Mouse (Mus musculus): ENCODE measurements around the gene Ptprg.
"Not testable (repeated sequence)": the region's sequence is repeated elsewhere in the genome, so short reads cannot be mapped to it uniquely, and the experiment has no call there.

The Ptprg gene

DNA sequence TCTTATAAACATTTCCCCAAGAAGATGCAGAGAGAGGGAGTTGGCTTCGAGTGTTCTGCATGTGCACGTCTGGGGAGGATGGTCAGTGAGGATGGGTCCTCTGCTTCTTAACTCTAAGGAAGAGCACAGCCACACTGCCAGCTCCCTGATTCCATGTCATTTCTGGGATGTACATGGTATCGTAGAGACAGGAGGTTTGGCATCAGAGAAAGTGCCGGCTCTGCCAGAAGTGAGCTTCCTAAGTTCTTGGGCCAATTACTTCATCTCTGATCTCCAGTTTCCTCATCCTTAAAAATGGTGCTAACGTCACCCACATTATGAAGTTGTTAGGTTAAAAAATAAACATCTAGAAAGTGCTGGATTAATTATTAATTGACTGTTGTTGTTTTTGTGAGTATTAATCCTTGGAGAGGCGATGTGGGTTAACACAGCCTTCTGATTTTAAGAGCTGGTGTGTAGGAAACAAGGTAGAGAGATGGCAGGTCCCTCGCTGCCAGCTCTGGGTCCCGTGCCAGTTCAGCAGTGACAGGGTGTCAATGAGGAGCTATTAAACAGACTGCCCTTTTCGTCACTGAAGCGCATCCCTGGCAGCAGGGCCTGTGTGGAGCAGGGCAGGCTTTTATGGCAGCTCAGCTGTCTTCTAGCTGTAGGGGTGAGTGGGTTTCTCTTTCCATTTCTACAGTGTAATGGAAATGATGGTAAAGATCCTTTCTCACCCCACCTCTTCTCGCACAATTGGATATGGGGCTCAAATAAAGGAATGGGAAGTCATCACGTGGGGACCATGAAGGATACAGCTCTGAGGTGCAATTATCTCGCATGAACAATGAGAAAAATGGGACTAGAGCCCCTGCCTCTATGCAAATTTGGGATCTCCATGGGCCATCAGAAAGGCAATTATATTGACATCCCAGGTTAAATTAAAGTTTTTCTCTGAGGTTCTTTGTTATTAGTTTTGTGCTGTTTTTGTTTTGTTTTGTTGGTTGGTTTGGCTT, 646.9 kb downstream of the Ptprg start:
- no peak for DNase-seq (ENCODE audit: low spot score in 2 of 2)

DNA sequence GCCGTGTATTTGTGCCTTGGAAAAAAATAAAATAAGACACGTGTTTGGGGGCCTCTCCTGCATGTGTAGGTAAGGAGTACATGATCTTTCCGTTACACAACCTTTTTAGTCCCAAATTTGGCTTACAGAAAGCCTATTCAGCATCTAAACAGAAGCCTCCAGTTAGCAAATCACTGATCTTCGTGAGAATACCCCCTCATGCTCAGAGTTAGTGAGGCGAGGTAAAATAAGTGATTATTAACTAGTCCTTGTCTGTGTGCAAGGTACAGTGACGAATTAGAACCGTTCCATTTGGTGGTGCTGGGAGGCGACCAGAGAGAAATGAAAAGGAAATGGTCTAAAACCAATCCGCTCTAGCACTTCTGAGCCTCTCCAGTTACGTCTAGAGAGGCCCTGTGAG, 648.9 kb downstream of the Ptprg start:
- DNase-seq (ENCODE audit: low spot score in 2 of 2), result no peak

DNA sequence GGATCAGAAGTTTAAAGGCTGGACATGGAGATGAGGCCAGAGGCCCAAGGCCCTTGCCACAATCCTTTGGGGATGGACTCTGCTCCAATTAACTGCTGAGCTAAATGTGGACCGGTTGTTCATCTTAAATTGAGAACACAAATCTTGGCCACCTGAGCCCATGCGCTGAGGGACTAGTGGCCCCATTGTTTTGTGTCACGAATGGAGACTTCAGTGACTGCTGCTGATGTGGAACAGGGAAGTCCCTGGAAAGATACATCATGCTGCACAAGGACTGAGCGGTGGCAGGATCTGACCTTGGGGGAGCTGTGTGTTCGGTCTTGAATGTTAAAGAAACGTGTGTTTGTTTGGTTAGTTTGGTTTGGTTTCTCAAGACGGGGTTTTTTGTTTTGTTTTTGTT, 649.7 kb downstream of the Ptprg start:
- DNase-seq (ENCODE audit: low spot score in 2 of 2), result no peak

- DNase-seq (ENCODE audit: low spot score in 2 of 2), result peak; percentile 33 to 48
Observed at GRCm38 (mm10) chr14:12206138-12206537, 652.8 kb downstream of the Ptprg start.

DNA sequence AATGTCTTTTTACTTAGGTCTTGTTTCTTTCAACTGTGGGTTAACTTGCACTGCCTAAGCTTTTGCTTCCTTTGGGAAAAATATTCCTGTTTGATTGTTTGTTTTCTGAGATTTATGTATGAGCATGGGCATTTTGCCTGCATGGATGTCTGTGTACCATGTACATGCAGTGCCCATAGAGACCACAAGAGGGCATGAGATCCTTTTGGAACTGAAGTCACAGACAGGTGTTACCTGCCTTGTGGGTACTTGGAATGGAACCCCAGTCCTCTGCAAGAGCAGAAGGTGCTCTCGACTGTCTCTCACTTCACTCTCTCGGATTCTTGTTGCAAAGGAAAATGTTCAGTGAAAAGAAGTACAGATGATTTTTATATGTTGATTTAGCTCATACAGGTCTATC, 655.2 kb downstream of the Ptprg start:
- DNase-seq (ENCODE audit: low spot score in 2 of 2), result no peak

- DNase-seq (ENCODE audit: low spot score in 2 of 2), result no peak
Observed at GRCm38 (mm10) chr14:12218544-12219150, 665.3 kb downstream of the Ptprg start.

GRCm38 (mm10) chr14:12219877-12220276, 666.5 kb downstream of the Ptprg start:
- DNase-seq (ENCODE audit: low spot score in 2 of 2), result no peak

DNA sequence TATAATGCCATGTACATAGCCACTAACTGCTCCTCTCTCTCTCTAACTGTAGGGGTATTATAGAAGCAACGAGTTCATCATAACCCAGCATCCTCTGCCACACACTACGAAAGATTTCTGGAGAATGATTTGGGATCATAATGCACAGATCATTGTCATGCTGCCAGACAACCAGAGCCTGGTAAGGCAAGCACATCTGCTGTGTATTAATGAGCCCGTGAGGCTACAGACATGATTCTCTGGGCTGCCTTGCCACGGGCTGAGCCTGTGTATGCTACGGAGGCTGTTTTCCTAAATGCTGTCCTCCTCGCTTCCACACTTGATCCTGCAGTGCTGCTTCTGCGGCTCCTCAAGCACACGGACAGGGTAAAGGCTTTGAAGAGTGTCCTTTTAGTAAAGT, 667.2 kb downstream of the Ptprg start:
- no peak for DNase-seq (ENCODE audit: low spot score in 2 of 2)

GRCm38 (mm10) chr14:12221571-12221970, 668.2 kb downstream of the Ptprg start:
- DNase-seq (ENCODE audit: low spot score in 2 of 2), result no peak

- no peak for DNase-seq (ENCODE audit: low spot score in 2 of 2)
Observed at GRCm38 (mm10) chr14:12243726-12244125, 690.4 kb downstream of the Ptprg start.

DNA sequence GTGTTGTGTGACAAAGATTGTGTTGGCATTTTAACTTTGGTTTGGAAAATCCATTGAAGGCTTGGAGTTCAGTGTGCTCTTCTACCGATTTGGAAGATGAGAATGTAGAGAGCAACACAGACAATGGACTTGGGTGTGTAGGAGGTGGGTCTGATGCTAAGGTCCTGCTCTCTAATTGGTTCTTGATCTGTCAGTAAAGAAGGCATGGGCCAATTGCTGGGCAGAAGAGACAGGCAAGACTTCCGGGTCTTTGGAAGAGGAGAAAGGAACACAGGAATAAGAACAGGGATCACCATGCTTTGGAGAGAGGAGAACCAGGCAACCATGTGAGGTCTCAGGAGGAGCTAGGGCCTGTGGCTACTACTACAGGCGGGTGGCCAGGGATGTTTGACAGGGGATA, 722.7 kb downstream of the Ptprg start:
- no peak for DNase-seq (ENCODE audit: low spot score in 2 of 2)

- DNase-seq (ENCODE audit: low spot score in 2 of 2), result no peak
Observed at GRCm38 (mm10) chr14:12283641-12284040, 730.3 kb downstream of the Ptprg start, which contains the start of gene Gm49355. Gene Gm49355 (plus strand): TSS chr14:12283976.

DNA sequence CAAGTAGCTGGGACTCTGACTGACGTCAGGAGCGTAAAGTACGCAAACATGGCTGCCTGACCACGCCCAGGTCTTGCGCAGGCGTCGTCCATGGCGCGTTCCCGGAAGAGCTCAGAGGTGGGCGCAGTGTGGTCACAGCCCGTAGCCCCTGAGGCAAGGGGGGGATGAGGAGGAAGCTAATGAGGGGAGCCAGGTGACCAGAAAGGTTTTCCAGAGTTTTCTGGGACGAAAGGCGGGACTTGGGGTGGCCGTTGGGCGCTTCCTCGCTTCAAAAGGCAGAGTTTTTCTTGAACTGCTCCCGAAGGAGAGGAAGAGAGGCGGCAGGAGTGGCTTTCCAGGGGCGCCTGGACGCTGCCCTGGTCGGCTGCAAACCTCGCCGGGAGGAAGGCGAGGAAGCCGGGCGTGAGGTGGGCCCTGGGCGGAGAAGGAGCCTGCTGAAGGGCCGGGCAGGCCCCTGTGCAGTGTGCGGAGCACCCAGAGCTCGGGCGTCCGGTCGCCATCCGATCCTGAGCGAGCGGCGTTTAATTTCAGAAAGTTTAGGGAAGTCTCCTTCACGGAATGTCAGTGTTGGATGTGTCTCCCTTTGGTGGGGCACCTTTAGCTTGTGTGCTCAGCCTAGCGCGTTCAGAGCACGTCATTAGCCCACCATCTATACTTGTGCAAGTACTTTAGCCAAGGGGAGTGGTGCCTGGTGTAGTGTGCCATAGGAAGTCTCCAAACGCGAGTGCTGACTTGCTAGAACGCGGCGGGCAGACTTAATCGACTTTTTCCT, 731.0 kb downstream of the Ptprg start, which contains the start of gene 3830406C13Rik:
3830406C13Rik (plus strand) TSS at position 33 of the 772 bp plus-strand sequence.
- peak; percentile 39 to 84 for DNase-seq (ENCODE audit: low spot score in 2 of 2)

GRCm38 (mm10) chr14:12289747-12290146, 736.4 kb downstream of the Ptprg start:
- not testable (repeated sequence) for DNase-seq (ENCODE audit: low spot score in 2 of 2)
